Mouse (Mus musculus) cerebellum, adult (tissue): ENCODE measurements around the gene Plk4.
"Not testable (repeated sequence)": the region's sequence is repeated elsewhere in the genome, so short reads cannot be mapped to it uniquely, and the experiment has no call there.

Experiments used
- ATAC-seq: cut with Nextera tagmentation; 2 replicates; pipeline ENCODE4 v1.9.2; 2017; ENCODE audit warnings: mild to moderate bottlenecking, moderate library complexity, mixed read lengths; ENCODE audit not compliant: insufficient number of reproducible peaks, low FRiP score, low TSS enrichment

Gene Plk4

GRCm38 (mm10) chr3:40799530-40800372 lies at the start of gene Plk4:
TSS of gene Plk4 (plus strand) at chr3:40800019.
- peak; percentile 91 for ATAC-seq

GRCm38 (mm10) chr3:40760746-40761145 lies 39.1 kb upstream of the Plk4 start:
- no peak for ATAC-seq

- ATAC-seq: no peak
These were observed 38.5 kb upstream of the Plk4 start for GRCm38 (mm10) chr3:40761312-40761711.

- no peak for ATAC-seq
These were observed 6.0 kb upstream of the Plk4 start for GRCm38 (mm10) chr3:40793783-40794182.

- ATAC-seq: no peak
These were observed 1.8 kb upstream of the Plk4 start for GRCm38 (mm10) chr3:40798054-40798453.

GRCm38 (mm10) chr3:40798500-40798899 lies 1.3 kb upstream of the Plk4 start:
- no peak for ATAC-seq

- no peak; the same call in 1 of the 2 replicates for ATAC-seq
These were observed 579 bp downstream of the Plk4 start for GRCm38 (mm10) chr3:40800373-40800823.

GRCm38 (mm10) chr3:40806871-40807270 lies 7.1 kb downstream of the Plk4 start:
- no peak for ATAC-seq

GRCm38 (mm10) chr3:40808686-40809085 lies 8.9 kb downstream of the Plk4 start:
- ATAC-seq: no peak

GRCm38 (mm10) chr3:40809894-40810293 lies 10.1 kb downstream of the Plk4 start:
- no peak for ATAC-seq

GRCm38 (mm10) chr3:40813275-40813674 lies 13.5 kb downstream of the Plk4 start:
- no peak for ATAC-seq

GRCm38 (mm10) chr3:40845521-40845920 lies 45.7 kb downstream of the Plk4 start:
- ATAC-seq: not testable (repeated sequence)

GRCm38 (mm10) chr3:40846473-40846956 lies 46.7 kb downstream of the Plk4 start, which contains the start of gene Mfsd8:
TSS of gene Mfsd8 (minus strand) at chr3:40846886.
- ATAC-seq: peak; percentile 97

- not testable (repeated sequence) for ATAC-seq
These were observed 47.0 kb downstream of the Plk4 start, which contains the start of gene Abhd18 for GRCm38 (mm10) chr3:40846957-40847017. TSS of gene Abhd18 (plus strand) at chr3:40846970.

GRCm38 (mm10) chr3:40847018-40847417 lies 47.2 kb downstream of the Plk4 start:
- peak; percentile 77 for ATAC-seq

- not testable (repeated sequence) for ATAC-seq
These were observed 48.1 kb downstream of the Plk4 start for GRCm38 (mm10) chr3:40847936-40848335.

GRCm38 (mm10) chr3:40853123-40853738 lies 53.4 kb downstream of the Plk4 start:
- not testable (repeated sequence) for ATAC-seq
